Mouse (Mus musculus) megakaryocyte, embryonic 14.5 days (primary cell): ENCODE data around the gene Sipa1l3.

ENCODE experiments used
- FLI1 ChIP-seq: IDR thresholded peaks from 2 replicates; pipeline ENCODE4 v1.6.1; 2012; ENCODE audit warnings: low read length, inconsistent platforms, mixed read lengths
- GATA1 ChIP-seq: IDR thresholded peaks from 3 replicates; pipeline ENCODE4 v1.6.1; 2012; ENCODE audit warnings: mixed read lengths, low read length, inconsistent platforms, borderline replicate concordance

- TF ChIP-seq FLI1 (no peak), GATA1 (no peak)
Observed at GRCm38 (mm10) chr7:29319337-29320307, 198.8 kb downstream of the Sipa1l3 start.
